Mouse (Mus musculus) intestine, postnatal 0 days (tissue): ENCODE measurements around the gene Tmem62. TPM values are rescaled to one million over a fixed set of nuclear protein-coding genes. Genes with fewer than 3 reads are reported as not detected.

ENCODE experiments used
- ATAC-seq: fragments of 200-750 bp; cut with Nextera tagmentation; 2 replicates; pipeline ENCODE4 v1.8.0; 2017; ENCODE audit warnings: mild to moderate bottlenecking, moderate TSS enrichment, moderate library complexity
- H3K27ac ChIP-seq: fragments of 300-500 bp; sonication (generic); 2 replicates; pipeline ENCODE4 v1.5.1; 2014; ENCODE audit warnings: mild to moderate bottlenecking, low read depth, low read length, moderate library complexity
- H3K27me3 ChIP-seq: fragments of 300-500 bp; sonication (generic); replicated peaks from 2 replicates; pipeline ENCODE4 v1.6.1; 2014; ENCODE audit warnings: low read length, mixed read lengths; ENCODE audit not compliant: control insufficient read depth, insufficient read depth
- H3K36me3 ChIP-seq: fragments of 300-500 bp; sonication (generic); 2 replicates; pipeline ENCODE4 v1.6.1; 2014; ENCODE audit warnings: mild to moderate bottlenecking, moderate library complexity; ENCODE audit not compliant: control insufficient read depth, insufficient read depth
- H3K4me1 ChIP-seq: fragments of 300-500 bp; sonication (generic); replicated peaks from 2 replicates; pipeline ENCODE4 v1.6.1; 2014; ENCODE audit warnings: antibody characterized with exemption, low read length, mixed read lengths; ENCODE audit not compliant: control insufficient read depth, insufficient read depth
- H3K4me2 ChIP-seq: fragments of 300-500 bp; sonication (generic); replicated peaks from 2 replicates; pipeline ENCODE4 v1.6.1; 2014; ENCODE audit warnings: low read depth, mild to moderate bottlenecking, moderate library complexity
- H3K4me3 ChIP-seq: fragments of 300-500 bp; sonication (generic); 2 replicates; pipeline ENCODE4 v1.5.1; 2014; ENCODE audit warnings: low read depth, low read length
- H3K9ac ChIP-seq: fragments of 300-500 bp; sonication (generic); 2 replicates; pipeline ENCODE4 v1.6.1; 2014; ENCODE audit warnings: mild to moderate bottlenecking, low read depth, low read length
- H3K9me3 ChIP-seq: fragments of 300-500 bp; sonication (generic); 2 replicates; pipeline ENCODE4 v1.6.1; 2016; ENCODE audit warnings: mixed run types; ENCODE audit not compliant: control insufficient read depth
- CTCF ChIP-seq: sonication (generic); IDR thresholded peaks from 2 replicates; pipeline ENCODE4 v1.5.1; 2016; ENCODE audit warnings: low read depth, mild to moderate bottlenecking, control low read depth, antibody characterized with exemption, moderate library complexity
- WGBS: fragments of 180-500 bp; shearing (Covaris S2); extraction: QIAGEN DNeasy Blood & Tissue Kit; methylation state at CpG from one replicate; pipeline ENCODE4 v1.1.7; 2014; 5-methylcytosine and 5-hydroxymethylcytosine counted together
- polyA plus RNA-seq: library from polyadenylated mRNA; unstranded; fragments of >200 nt; fragmentation: Nextera tagmentation; extraction: Ambion mirVana; gene quantifications from 2 replicates; pipeline ENCODE4 v1.2.1, GENCODE M21; 2015

The Tmem62 gene
- polyA plus RNA-seq, 1 experiment from 2014 or later, result 13.7 TPM

DNA sequence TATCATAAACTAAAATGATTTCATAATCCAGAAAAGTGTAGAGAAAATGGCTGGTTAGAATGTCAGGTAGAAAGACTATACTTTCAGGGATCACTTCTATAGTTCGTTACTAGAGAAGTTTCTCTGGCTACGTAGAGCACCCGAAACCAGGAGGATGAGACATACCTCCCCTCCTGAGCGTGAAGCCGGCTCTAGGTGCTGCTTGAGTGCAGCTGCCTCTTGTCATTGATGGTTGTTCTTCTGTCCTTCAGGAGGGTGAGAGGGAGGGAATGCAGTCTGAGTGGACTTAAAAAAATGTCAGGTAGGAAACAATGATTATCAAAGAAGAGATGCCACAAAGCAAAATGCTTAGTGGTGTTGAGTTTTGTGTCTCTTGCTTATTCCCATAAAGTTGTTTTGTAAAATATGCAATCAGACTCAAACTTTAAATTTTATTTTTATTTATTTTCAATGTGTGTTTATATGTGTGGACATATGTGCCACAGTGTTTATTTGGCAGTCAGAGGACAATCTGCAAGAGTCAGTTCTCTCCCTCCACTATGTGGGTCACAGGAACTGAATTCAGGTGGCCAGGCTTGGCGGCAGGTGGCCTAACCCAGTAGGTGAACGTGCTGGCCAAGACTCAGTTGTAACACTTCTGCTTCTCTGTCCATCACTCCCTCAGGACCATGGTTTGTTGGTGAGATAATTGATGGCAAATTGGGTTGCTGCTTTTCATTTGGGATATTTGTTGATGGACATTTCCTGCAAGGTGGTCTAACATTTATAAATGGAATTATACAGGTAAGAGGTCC is 27.4 kb downstream of the Tmem62 start:
- ATAC-seq, result no peak
- no peak overlapping the region for H3K4me2 ChIP-seq
- no peaks in the 10 kb centered on the region for H3K36me3 ChIP-seq
- no peaks in the 10 kb centered on the region for H3K27me3 ChIP-seq
- WGBS, result 85% methylated on average over 7 of the region's 7 CpGs
- no peak overlapping the region for H3K9ac ChIP-seq
- no peak for TF ChIP-seq CTCF
- H3K27ac ChIP-seq, result no peak overlapping the region
- H3K4me1 ChIP-seq, result 0 out of 2 replicates have a peak, but pooled peaks cover 4% of the 10 kb centered on the region
- no peak overlapping the region for H3K4me3 ChIP-seq
- H3K9me3 ChIP-seq, result no peaks in the 10 kb centered on the region

- H3K27ac ChIP-seq, result no peak overlapping the region
- ATAC-seq, result no peak
- no peak overlapping the region for H3K4me2 ChIP-seq
- H3K36me3 ChIP-seq, result peaks cover 6% of the 10 kb centered on the region
- H3K9me3 ChIP-seq, result no peaks in the 10 kb centered on the region
- H3K9ac ChIP-seq, result no peak overlapping the region
- 56% methylated on average over 1 of the region's 1 CpGs for WGBS
- no peak overlapping the region for H3K4me3 ChIP-seq
- no peak for TF ChIP-seq CTCF
- 0 out of 2 replicates have a peak, but pooled peaks cover 6% of the 10 kb centered on the region for H3K4me1 ChIP-seq
- no peaks in the 10 kb centered on the region for H3K27me3 ChIP-seq
Observed at GRCm38 (mm10) chr2:121006986-121007385, 30.2 kb downstream of the Tmem62 start.

- peak; percentile 95 for ATAC-seq
- H3K36me3 ChIP-seq, result peaks cover 17% of the 10 kb centered on the region
- 1% methylated on average over 33 of the region's 34 CpGs for WGBS
- H3K27me3 ChIP-seq, result no peaks in the 10 kb centered on the region
- peak within 1 kb of the TSS; percentile 74 for H3K9ac ChIP-seq
- 0 out of 2 replicates have a peak, but pooled peaks cover 6% of the 10 kb centered on the region for H3K4me1 ChIP-seq
- TF ChIP-seq CTCF, result no peak
- H3K4me3 ChIP-seq, result peak within 1 kb of the TSS; percentile 89
- H3K4me2 ChIP-seq, result peak within 1 kb of the TSS; percentile 85
- H3K9me3 ChIP-seq, result no peaks in the 10 kb centered on the region
- peak within 1 kb of the TSS; percentile 69; the same call in 1 of the 2 replicates for H3K27ac ChIP-seq
Observed at GRCm38 (mm10) chr2:121007925-121008663, 31.3 kb downstream of the Tmem62 start, which contains the start of gene Ccndbp1. TSS of gene Ccndbp1 (plus strand) at chr2:121008403.

- Histone ChIP-seq H3K36me3 (peaks cover 20% of the 10 kb centered on the region), H3K4me2 (peak overlapping the region; percentile 85), H3K27me3 (no peaks in the 10 kb centered on the region), H3K9ac (peak overlapping the region; percentile 74), H3K9me3 (no peaks in the 10 kb centered on the region), H3K27ac (peak overlapping the region; percentile 69; the same call in 1 of the 2 replicates), H3K4me3 (peak overlapping the region; percentile 89), H3K4me1 (0 out of 2 replicates have a peak, but pooled peaks cover 6% of the 10 kb centered on the region)
- WGBS, result under 1% methylated on average over 12 of the region's 12 CpGs
- no peak for TF ChIP-seq CTCF
- peak; percentile 23 for ATAC-seq
Observed at GRCm38 (mm10) chr2:121008664-121009007, 31.8 kb downstream of the Tmem62 start.

DNA sequence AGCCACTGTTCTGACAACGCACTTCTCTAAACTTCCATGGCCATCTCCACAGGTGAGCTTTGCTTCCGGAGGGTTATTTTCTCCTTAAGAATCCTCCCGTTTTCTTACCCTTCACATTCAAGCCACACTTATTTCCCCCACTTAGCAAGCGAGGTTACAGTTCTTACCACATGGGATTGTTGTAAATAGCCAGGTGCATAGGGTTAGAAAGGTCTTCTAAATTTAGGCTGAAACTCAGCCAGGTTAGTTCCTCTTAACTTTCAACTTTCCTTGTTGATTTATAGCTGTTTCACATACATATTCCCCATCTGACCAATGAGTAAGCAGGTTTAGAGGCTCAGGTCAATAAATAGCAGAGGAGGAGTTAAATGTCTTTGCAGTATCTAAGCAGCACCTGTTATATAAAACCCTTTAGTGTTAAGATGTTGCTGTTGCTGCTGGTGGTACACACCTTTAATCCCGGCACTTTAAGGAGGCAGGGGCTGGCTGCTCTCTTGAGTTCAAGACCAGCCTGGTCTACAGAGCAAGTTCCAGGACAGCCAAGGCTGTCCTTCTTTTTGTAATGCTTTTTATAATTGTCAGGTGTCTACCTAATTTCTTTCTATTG is 32.4 kb downstream of the Tmem62 start:
- no peak for TF ChIP-seq CTCF
- no peak for ATAC-seq
- Histone ChIP-seq H3K9ac (peak overlapping the region; percentile 74), H3K4me3 (peak overlapping the region; percentile 89), H3K36me3 (peaks cover 24% of the 10 kb centered on the region), H3K4me1 (0 out of 2 replicates have a peak, but pooled peaks cover 6% of the 10 kb centered on the region), H3K27me3 (no peaks in the 10 kb centered on the region), H3K9me3 (no peaks in the 10 kb centered on the region), H3K4me2 (peak overlapping the region; percentile 85), H3K27ac (no peak overlapping the region)
- WGBS, result 19% methylated on average over 5 of the region's 5 CpGs

DNA sequence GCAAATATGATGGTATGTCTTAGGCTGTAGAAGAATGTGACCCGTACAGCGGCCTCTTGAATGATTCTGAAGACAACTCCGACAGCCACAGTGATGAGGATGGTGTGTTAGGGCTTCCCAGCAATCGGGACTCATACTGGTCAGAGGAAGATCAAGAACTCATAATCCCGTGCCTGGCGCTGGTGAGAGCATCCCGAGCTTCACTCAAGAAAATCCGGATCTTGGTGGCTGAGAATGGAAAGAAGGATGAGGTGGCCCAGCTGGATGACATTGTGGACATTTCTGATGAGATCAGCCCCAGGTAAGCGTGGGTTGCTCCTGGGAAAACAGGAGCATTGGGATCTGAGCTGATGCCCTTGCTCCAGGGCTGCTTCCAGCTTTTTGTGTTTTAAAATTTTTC is 35.9 kb downstream of the Tmem62 start:
- Histone ChIP-seq H3K27me3 (no peaks in the 10 kb centered on the region), H3K4me2 (no peak overlapping the region), H3K9me3 (no peaks in the 10 kb centered on the region; the same call in 1 of the 2 replicates), H3K36me3 (peaks cover 45% of the 10 kb centered on the region), H3K27ac (no peak overlapping the region), H3K4me1 (0 out of 2 replicates have a peak, but pooled peaks cover 6% of the 10 kb centered on the region), H3K4me3 (no peak overlapping the region), H3K9ac (no peak overlapping the region)
- 90% methylated on average over 9 of the region's 9 CpGs for WGBS
- no peak for ATAC-seq
- TF ChIP-seq CTCF, result no peak
